Mouse (Mus musculus): ENCODE measurements around the gene Birc6. TPM values are rescaled to one million over a fixed set of nuclear protein-coding genes. Genes with fewer than 3 reads are reported as not detected.

Birc6 gene
- polyA plus RNA-seq, 1 experiment = 103 TPM

DNA sequence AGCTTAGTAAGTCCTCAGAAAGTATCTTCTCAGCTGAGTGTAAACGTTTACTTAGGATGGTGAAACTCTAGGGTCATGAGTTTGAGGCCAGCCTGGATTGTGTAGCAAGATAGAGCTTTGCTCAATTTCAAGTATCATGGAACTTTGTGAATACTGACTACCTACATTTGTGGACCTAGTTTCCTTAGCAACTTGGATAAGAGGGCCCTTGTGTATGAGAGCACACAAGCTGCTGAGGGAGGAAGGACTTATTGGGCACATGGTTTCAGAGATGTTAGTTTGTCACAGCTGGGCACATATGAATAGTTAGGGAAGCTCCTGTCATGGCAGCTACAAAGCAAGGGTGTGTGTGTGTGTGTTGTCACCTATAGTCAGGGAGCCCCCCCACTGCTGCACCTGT lies 52.6 kb downstream of the Birc6 start:
- no peak overlapping the region for H3K27ac ChIP-seq (ENCODE audit: insufficient read depth, low read length)
- TF ChIP-seq POLR2A (IDR thresholded peaks at IDR 0.05; ENCODE audit: low read depth, low read length) (no peak), CTCF (IDR thresholded peaks at IDR 0.05; ENCODE audit: extremely low read depth, insufficient read depth, insufficient read length, insufficient replicate concordance) (no peak)
- DNase-seq (ENCODE audit: low read depth in 1 of 2, low spot score in 2 of 2) = no peak
- 80% methylated on average over 1 of the region's 1 CpGs for WGBS
- peaks cover 16% of the 10 kb centered on the region for H3K36me3 ChIP-seq (ENCODE audit: control insufficient read depth, insufficient read depth, low read length)
- H3K4me3 ChIP-seq (ENCODE audit: extremely low read depth, insufficient read depth, insufficient read length) = no peak overlapping the region
- no peaks in the 10 kb centered on the region for H3K27me3 ChIP-seq (ENCODE audit: control insufficient read depth, insufficient read depth, low read length)
- no peaks in the 10 kb centered on the region for H3K4me1 ChIP-seq (ENCODE audit: control insufficient read depth, insufficient read depth, insufficient read length)

DNA sequence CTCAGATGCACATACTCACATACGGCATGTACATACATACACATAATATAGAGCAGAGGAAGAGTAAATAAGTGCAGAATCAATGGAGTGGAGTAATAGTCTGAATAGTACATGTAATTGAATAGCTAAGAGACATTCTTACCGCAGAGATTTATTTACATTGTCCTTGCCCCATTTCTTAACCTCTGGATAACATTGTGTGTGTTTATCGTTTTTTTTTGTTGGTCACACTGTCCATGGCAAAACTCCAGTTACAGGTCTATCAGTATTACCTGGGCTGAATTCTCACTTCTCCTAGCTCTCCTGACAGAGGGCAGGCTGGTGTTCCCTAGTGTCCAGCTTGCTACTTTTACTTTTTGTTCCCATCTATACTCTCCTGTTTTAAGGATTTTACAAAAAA lies 58.7 kb downstream of the Birc6 start:
- Histone ChIP-seq H3K27ac (ENCODE audit: insufficient read depth, low read length) (no peak overlapping the region), H3K4me3 (ENCODE audit: extremely low read depth, insufficient read depth, insufficient read length) (no peak overlapping the region), H3K36me3 (ENCODE audit: control insufficient read depth, insufficient read depth, low read length) (peaks cover 4% of the 10 kb centered on the region), H3K4me1 (ENCODE audit: control insufficient read depth, insufficient read depth, insufficient read length) (no peaks in the 10 kb centered on the region), H3K27me3 (ENCODE audit: control insufficient read depth, insufficient read depth, low read length) (no peaks in the 10 kb centered on the region)
- TF ChIP-seq POLR2A (IDR thresholded peaks at IDR 0.05; ENCODE audit: low read depth, low read length) = no peak
- no peak for TF ChIP-seq CTCF (IDR thresholded peaks at IDR 0.05; ENCODE audit: extremely low read depth, insufficient read depth, insufficient read length, insufficient replicate concordance)
- 97% methylated on average over 3 of the region's 3 CpGs for WGBS
- DNase-seq (ENCODE audit: low read depth in 1 of 2, low spot score in 2 of 2) = no peak

DNA sequence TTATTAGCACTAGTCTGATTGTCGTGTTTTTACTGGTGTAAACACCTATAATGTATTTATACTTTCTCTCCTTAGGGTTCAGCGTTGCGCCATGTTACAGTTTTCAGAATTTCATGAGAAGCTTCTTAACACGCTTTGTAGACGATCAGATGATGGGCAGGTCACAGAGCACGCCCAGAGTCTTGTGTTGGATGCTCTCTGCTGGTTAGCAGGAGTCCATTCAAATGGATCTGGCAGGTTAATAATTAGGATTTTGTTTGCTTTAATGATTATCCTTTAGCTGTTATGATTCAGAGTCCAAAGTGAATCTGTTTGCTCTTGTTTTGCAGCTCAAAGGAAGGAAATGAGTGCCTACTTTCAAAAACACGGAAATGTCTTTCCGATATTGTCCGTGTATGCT lies 70.8 kb downstream of the Birc6 start:
- Histone ChIP-seq H3K4me1 (ENCODE audit: control insufficient read depth, insufficient read depth, insufficient read length) (no peaks in the 10 kb centered on the region), H3K36me3 (ENCODE audit: control insufficient read depth, insufficient read depth, low read length) (peaks cover 37% of the 10 kb centered on the region), H3K27me3 (ENCODE audit: control insufficient read depth, insufficient read depth, low read length) (no peaks in the 10 kb centered on the region), H3K4me3 (ENCODE audit: extremely low read depth, insufficient read depth, insufficient read length) (no peak overlapping the region), H3K27ac (ENCODE audit: insufficient read depth, low read length) (no peak overlapping the region)
- 94% methylated on average over 9 of the region's 9 CpGs for WGBS
- TF ChIP-seq POLR2A (IDR thresholded peaks at IDR 0.05; ENCODE audit: low read depth, low read length) = no peak
- no peak for TF ChIP-seq CTCF (IDR thresholded peaks at IDR 0.05; ENCODE audit: extremely low read depth, insufficient read depth, insufficient read length, insufficient replicate concordance)
- no peak for DNase-seq (ENCODE audit: low read depth in 1 of 2, low spot score in 2 of 2)

DNA sequence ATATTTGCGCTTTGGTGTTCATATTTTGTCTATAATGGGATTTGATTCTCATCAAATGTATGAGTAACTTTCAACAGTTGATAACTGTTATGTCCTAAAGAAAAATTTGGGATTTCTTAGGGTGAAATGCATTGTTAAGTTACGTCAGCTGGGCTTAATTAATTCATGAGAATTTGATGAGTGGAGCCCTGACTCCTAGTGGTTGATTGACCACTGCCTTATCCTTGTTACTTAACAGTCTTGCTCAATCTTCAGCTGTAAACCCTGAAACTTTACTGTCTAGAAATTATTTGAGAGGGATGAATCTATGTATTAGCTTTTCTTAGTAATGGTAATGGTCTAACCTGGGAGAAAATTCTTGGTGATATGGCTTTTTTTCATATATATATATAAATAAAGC lies 71.3 kb downstream of the Birc6 start:
- no peak for DNase-seq (ENCODE audit: low read depth in 1 of 2, low spot score in 2 of 2)
- Histone ChIP-seq H3K27ac (ENCODE audit: insufficient read depth, low read length) (no peak overlapping the region), H3K4me3 (ENCODE audit: extremely low read depth, insufficient read depth, insufficient read length) (no peak overlapping the region), H3K36me3 (ENCODE audit: control insufficient read depth, insufficient read depth, low read length) (peaks cover 35% of the 10 kb centered on the region), H3K4me1 (ENCODE audit: control insufficient read depth, insufficient read depth, insufficient read length) (no peaks in the 10 kb centered on the region), H3K27me3 (ENCODE audit: control insufficient read depth, insufficient read depth, low read length) (no peaks in the 10 kb centered on the region)
- 98% methylated on average over 2 of the region's 2 CpGs for WGBS
- TF ChIP-seq POLR2A (IDR thresholded peaks at IDR 0.05; ENCODE audit: low read depth, low read length) (no peak), CTCF (IDR thresholded peaks at IDR 0.05; ENCODE audit: extremely low read depth, insufficient read depth, insufficient read length, insufficient replicate concordance) (no peak)

DNA sequence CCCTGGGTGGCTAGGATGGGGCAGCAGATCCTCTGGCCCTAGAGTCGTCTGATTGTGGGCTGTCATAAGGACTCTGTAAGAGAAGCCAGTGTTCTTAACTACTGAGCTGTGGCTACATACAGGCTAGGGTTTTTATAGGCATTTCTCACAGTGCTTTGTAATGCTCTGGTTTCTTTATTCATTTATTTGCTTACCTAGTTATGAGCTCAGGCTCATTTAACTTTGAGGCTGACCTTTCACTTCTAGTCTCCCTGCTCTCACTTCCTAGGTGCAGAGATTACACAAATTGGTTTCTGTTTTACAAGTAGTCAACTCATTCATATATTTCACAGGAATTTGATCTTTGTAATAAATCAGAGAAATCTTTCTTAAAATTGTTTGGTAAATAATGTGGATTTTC lies 73.1 kb downstream of the Birc6 start:
- DNase-seq (ENCODE audit: low read depth in 1 of 2, low spot score in 2 of 2) = no peak
- Histone ChIP-seq H3K27me3 (ENCODE audit: control insufficient read depth, insufficient read depth, low read length) (no peaks in the 10 kb centered on the region), H3K36me3 (ENCODE audit: control insufficient read depth, insufficient read depth, low read length) (peaks cover 33% of the 10 kb centered on the region), H3K4me1 (ENCODE audit: control insufficient read depth, insufficient read depth, insufficient read length) (no peaks in the 10 kb centered on the region), H3K27ac (ENCODE audit: insufficient read depth, low read length) (no peak overlapping the region), H3K4me3 (ENCODE audit: extremely low read depth, insufficient read depth, insufficient read length) (no peak overlapping the region)
- TF ChIP-seq POLR2A (IDR thresholded peaks at IDR 0.05; ENCODE audit: low read depth, low read length) (no peak), CTCF (IDR thresholded peaks at IDR 0.05; ENCODE audit: extremely low read depth, insufficient read depth, insufficient read length, insufficient replicate concordance) (no peak)
- 89% methylated on average over 1 of the region's 1 CpGs for WGBS

DNA sequence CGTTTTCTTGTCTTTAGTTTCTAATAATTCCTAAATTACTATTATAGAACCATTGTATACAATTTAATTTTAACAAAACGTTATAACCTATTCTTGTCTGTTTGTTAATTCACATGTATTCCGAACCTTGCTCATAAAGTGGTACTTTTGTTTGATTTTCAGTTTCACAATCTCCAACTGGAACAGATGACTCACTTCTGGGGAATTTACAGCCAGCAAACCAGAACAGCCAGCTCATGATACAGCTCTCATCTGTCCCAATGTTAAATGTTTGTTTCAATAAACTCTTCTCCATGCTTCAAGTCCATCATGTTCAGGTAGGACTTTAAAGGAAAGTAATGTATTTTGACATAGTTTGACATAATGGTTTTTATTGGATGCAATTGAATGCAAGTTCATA lies 102.7 kb downstream of the Birc6 start:
- WGBS = 92% methylated on average over 3 of the region's 3 CpGs
- Histone ChIP-seq H3K27me3 (ENCODE audit: control insufficient read depth, insufficient read depth, low read length) (no peaks in the 10 kb centered on the region), H3K36me3 (ENCODE audit: control insufficient read depth, insufficient read depth, low read length) (peaks cover 33% of the 10 kb centered on the region), H3K4me3 (ENCODE audit: extremely low read depth, insufficient read depth, insufficient read length) (no peak overlapping the region), H3K4me1 (ENCODE audit: control insufficient read depth, insufficient read depth, insufficient read length) (no peaks in the 10 kb centered on the region), H3K27ac (ENCODE audit: insufficient read depth, low read length) (no peak overlapping the region)
- no peak for DNase-seq (ENCODE audit: low read depth in 1 of 2, low spot score in 2 of 2)
- no peak for TF ChIP-seq POLR2A (IDR thresholded peaks at IDR 0.05; ENCODE audit: low read depth, low read length)
- no peak for TF ChIP-seq CTCF (IDR thresholded peaks at IDR 0.05; ENCODE audit: extremely low read depth, insufficient read depth, insufficient read length, insufficient replicate concordance)

DNA sequence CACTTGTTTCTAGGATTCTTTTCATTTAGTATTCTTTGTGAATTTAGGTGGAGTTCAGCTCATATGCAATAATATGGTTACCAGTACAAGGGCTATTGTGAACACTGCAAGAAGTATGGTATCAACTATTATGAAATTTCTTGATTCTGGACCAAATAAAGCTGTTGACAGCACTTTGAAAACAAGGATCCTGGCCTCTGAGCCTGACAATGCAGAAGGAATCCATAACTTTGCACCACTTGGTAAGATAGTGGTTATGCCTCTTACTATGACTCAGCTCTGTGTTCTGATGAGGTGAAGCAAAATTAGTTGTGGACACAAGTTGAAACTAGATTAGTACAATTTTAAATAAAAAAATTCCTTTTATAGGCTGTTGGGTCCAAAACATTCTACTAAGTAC lies 114.3 kb downstream of the Birc6 start:
- Histone ChIP-seq H3K36me3 (ENCODE audit: control insufficient read depth, insufficient read depth, low read length) (peaks cover 33% of the 10 kb centered on the region), H3K27me3 (ENCODE audit: control insufficient read depth, insufficient read depth, low read length) (no peaks in the 10 kb centered on the region), H3K4me3 (ENCODE audit: extremely low read depth, insufficient read depth, insufficient read length) (no peak overlapping the region), H3K27ac (ENCODE audit: insufficient read depth, low read length) (no peak overlapping the region), H3K4me1 (ENCODE audit: control insufficient read depth, insufficient read depth, insufficient read length) (no peaks in the 10 kb centered on the region)
- no peak for DNase-seq (ENCODE audit: low read depth in 1 of 2, low spot score in 2 of 2)
- no peak for TF ChIP-seq CTCF (IDR thresholded peaks at IDR 0.05; ENCODE audit: extremely low read depth, insufficient read depth, insufficient read length, insufficient replicate concordance)
- TF ChIP-seq POLR2A (IDR thresholded peaks at IDR 0.05; ENCODE audit: low read depth, low read length) = no peak

Measured in spleen, adult 2 months (tissue).